Mouse (Mus musculus) neutrophil, adult 59 days (primary cell): ENCODE measurements around the gene Prss29. TPM values are rescaled to one million over a fixed set of nuclear protein-coding genes. Genes with fewer than 3 reads are reported as not detected.

Experiments
- total RNA-seq, 2 experiments: library from RNA; stranded (reverse); gene quantifications; 1 replicate in 1 of 2; 2 replicates in 1 of 2; pipeline ENCODE4 v1.2.4; 2023

Gene Prss29
- not detected for total RNA-seq

DNA sequence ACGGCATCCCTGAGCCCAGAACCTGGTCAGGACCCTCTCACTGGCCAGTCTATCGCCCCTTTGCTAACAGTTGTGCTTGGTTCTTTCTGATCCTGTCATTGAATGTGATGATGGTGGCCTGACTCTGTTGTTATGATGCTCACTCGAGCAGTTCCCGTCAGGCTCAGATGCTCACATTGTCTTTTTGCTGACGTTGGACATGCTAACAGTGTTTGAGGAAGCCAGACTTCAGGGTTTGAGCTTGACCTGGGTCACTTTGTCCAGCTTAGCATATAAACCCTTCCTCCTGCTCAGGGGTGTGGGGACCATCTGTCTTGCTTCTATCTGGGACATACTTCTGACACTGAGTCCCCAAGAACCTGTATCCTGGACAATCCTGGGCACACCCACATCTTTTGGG, at the start of gene Prss29:
TSS of gene Prss29 (plus strand) at position 301 of the 400 bp plus-strand sequence.

DNA sequence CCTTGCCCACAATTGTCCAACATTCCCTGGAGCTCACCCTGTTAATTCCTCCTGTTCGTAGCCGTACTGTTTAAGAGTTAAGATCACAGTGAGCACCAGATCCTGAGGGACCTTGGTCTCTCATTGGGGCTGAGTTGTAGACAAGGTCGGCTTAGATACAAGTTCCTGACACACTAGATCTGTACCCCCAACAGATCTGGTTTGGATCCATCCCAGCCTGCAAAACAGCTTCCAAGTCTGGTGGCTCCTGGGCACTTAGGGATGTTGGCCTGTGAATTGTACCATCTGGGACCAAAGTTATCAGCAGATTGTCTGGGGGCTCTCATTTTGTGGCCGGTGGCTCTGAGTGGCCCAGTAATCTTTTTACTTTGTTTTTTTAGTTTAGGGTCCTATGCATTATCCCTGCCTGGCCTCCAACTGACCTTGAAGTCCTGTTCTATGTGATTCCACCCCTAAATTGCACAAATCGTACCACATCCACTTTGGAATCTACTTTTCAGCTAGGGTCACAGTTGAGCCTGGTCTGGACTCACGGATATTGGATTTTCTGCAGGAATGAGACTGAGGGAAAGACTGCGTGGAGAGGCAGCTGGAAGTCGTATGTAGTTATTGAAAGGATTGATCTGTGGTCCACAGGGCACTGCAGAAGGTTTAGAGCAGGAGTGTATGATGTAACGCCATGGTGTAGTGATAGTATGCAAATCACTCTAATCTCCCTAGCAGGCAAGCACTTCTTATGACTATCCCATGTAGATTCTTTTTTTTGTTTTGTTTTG, 43.7 kb upstream of the Prss29 start, which contains the start of gene Ube2i:
TSS of gene Ube2i (minus strand) at position 52 of the 776 bp plus-strand sequence.

DNA sequence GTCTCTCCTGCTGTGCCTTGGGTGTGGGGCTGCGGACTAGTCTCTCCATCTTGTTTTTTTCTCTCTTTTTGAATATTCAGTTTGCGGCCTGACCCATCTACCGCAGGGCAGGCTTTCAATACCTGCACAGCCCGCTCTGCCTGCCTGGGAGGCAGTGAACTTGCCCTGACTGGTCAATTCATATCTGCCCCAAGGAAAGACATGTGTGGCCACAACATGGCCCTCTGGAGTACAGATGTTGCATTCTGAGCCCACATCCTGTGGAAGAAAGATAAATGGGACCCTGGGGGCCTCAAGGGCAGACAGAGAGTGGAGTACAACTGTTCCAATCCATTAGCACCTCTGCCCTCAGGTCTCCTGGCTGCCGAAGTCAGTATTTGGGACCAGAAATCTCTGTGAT, 20.4 kb upstream of the Prss29 start, which contains the start of gene Prss34:
TSS of gene Prss34 (plus strand) at position 301 of the 400 bp plus-strand sequence.

DNA sequence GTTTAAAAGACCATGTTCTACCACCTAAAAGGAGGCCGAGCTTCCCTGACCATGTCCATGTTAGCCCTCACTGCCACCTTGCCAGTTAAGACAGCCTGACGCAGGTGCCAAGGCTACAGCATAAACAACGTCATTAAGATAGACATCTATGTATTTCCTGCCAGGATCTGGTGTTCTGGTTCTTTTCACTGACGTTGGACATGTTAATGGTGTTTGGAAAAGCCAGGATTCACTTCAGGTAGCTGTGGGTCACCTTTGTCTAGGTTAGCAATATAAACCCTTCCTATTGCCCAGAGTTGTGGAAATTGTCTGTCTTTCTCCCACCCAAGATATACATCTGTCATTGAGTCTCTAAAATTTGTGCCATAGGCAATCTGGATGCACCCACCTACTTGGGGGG, 10.1 kb upstream of the Prss29 start, which contains the start of gene Prss28:
TSS of gene Prss28 (plus strand) at position 301 of the 400 bp plus-strand sequence.

DNA sequence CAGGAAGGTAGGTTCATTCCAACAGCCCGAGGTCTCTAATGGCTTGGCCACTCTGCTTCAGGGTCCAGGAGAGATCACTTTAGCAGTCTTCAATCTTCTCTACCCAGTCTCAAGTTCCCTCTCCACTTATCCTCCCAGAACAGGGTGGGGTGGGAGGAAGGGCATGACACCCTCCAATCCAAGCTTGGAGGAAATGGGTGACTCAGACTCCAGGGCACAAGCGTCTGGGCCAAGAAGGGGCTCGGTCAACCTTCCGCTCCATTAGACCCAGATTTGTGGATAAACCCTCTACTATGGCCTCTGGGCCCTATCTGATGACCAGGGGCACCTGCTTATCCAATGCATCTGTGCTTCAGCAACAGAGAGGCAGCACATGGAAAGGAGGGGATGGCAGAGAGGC, 27.0 kb downstream of the Prss29 start, which contains the start of gene Tpsab1:
TSS of gene Tpsab1 (minus strand) at position 101 of the 400 bp plus-strand sequence.

DNA sequence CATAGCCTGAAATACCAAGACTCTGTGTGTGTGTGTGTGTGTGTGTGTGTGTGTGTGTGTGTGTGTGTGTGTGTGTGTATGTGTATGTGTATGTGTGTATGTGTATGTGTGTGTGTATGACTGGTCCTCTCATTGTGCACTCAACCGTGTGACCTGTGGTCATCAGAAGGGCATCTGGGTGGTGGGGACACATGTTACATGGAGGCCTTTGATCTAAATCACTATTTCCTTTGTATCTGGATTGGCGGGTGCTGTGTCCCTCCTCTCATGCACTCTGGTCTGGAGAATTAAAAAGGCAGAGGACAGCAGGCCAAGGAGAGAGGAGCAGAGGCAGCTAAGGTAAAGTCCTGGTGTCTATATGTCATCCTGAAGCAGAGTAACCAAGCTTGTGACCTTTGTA, 47.6 kb downstream of the Prss29 start, which contains the start of gene Tpsb2:
TSS of gene Tpsb2 (plus strand) at position 301 of the 400 bp plus-strand sequence.

DNA sequence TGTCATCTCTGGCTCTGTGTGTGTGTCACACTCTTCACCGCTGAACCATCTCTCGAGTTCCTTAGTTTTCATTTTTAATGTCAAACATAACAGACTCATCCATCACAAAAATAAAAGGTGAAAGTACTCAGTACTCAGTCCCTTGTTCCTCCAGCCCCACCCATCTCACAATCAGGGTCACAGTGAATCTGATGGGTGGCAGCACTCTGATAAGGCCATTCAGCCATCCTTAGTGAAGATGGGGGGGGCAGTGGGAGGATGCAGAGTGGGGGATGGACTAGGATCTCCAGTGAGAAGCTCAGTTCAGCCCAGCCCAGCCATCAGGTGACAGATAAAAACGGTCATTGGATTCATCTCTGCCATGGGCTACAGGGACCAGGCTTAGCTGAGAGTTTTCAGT, 50.5 kb downstream of the Prss29 start, which contains the start of gene Tpsg1:
TSS of gene Tpsg1 (plus strand) at position 301 of the 400 bp plus-strand sequence.

Other genes starting within 250 kb of the Prss29 start
- gene Tmem204, start 235.1 kb upstream of the Prss29 start, total RNA-seq: not detected
- 10 to 100 TPM in 1 of 2 experiments, 1 to 10 TPM in 1; 7.8 to 11.1 TPM for gene Telo2, start 202.7 kb upstream of the Prss29 start, total RNA-seq
- not detected for gene Ptx4, start 197.9 kb upstream of the Prss29 start, total RNA-seq
- gene Clcn7, start 185.3 kb upstream of the Prss29 start, total RNA-seq: 10 to 100 TPM; 28.9 to 29.5 TPM
- gene Ccdc154, start 156.2 kb upstream of the Prss29 start, total RNA-seq: under 1 TPM in 1 of 2 experiments, not detected in 1; 0.18 TPM
- not detected for gene Gm38655, start 143.2 kb upstream of the Prss29 start, total RNA-seq
- 1 to 10 TPM; 5.0 to 6.3 TPM for gene BC003965, start 134.1 kb upstream of the Prss29 start, total RNA-seq
- 10 to 100 TPM; 27.2 to 27.7 TPM for gene Unkl, start 130.3 kb upstream of the Prss29 start, total RNA-seq
- gene Gnptg, start 78.5 kb upstream of the Prss29 start, total RNA-seq: 10 to 100 TPM; 14.9 to 15.5 TPM
- gene Tsr3, start 78.5 kb upstream of the Prss29 start, total RNA-seq: 1 to 10 TPM; 5.6 to 7.5 TPM
- gene Baiap3, start 62.3 kb upstream of the Prss29 start, total RNA-seq: 1 to 10 TPM; 3.4 to 6.4 TPM
- 100 to 1,000 TPM; 213 to 248 TPM for gene Ube2i, start 44.0 kb upstream of the Prss29 start, total RNA-seq
- gene Prss34, start 20.3 kb upstream of the Prss29 start, total RNA-seq: 100 to 1,000 TPM; 120 to 214 TPM
- under 1 TPM in 1 of 2 experiments, not detected in 1; 0.42 TPM for gene Prss28, start 10.0 kb upstream of the Prss29 start, total RNA-seq
- not detected for gene Tpsab1, start 26.9 kb downstream of the Prss29 start, total RNA-seq
- not detected for gene Tpsb2, start 47.7 kb downstream of the Prss29 start, total RNA-seq
- gene Tpsg1, start 50.6 kb downstream of the Prss29 start, total RNA-seq: not detected
- gene Cacna1h, start 115.1 kb downstream of the Prss29 start, total RNA-seq: 1 to 10 TPM in 1 of 2 experiments, under 1 TPM in 1; 0.64 to 2.4 TPM
- gene Tekt4, start 136.0 kb downstream of the Prss29 start, total RNA-seq: not detected
- not detected for gene Sstr5, start 178.6 kb downstream of the Prss29 start, total RNA-seq